Mouse (Mus musculus): ENCODE measurements around the gene Tprgl. TPM values are rescaled to one million over a fixed set of nuclear protein-coding genes. Genes with fewer than 3 reads are reported as not detected.

The Tprgl gene
- total RNA-seq, 2 experiments from 2014 or later: 156 to 182 TPM

- DNase-seq (ENCODE audit: low spot score in 2 of 2): no peak
- intact Hi-C loops (cut with DNase I): no loop called here
Observed at GRCm38 (mm10) chr4:154125202-154125601, 35.3 kb downstream of the Tprgl start.

GRCm38 (mm10) chr4:154123553-154123952, 36.9 kb downstream of the Tprgl start:
- intact Hi-C loops (cut with DNase I): no loop called here
- no peak for DNase-seq (ENCODE audit: low spot score in 2 of 2)

- intact Hi-C loops (cut with DNase I): no loop called here
- DNase-seq (ENCODE audit: low spot score in 2 of 2): no peak
Observed at GRCm38 (mm10) chr4:154122374-154122773, 38.1 kb downstream of the Tprgl start.

- no peak for DNase-seq (ENCODE audit: low spot score in 2 of 2)
- intact Hi-C loops (cut with DNase I): no loop called here
Observed at GRCm38 (mm10) chr4:154121800-154122199, 38.7 kb downstream of the Tprgl start.

- intact Hi-C loops (cut with DNase I): no loop called here
- no peak for DNase-seq (ENCODE audit: low spot score in 2 of 2)
Observed at GRCm38 (mm10) chr4:154119208-154119607, 41.3 kb downstream of the Tprgl start.

- DNase-seq (ENCODE audit: low spot score in 2 of 2): no peak
- intact Hi-C loops (cut with DNase I): no loop called here
Observed at GRCm38 (mm10) chr4:154118782-154119181, 41.7 kb downstream of the Tprgl start.

GRCm38 (mm10) chr4:154116421-154116820, 44.0 kb downstream of the Tprgl start:
- intact Hi-C loops (cut with DNase I): no loop called here
- DNase-seq (ENCODE audit: low spot score in 2 of 2): no peak

- DNase-seq (ENCODE audit: low spot score in 2 of 2): no peak
- intact Hi-C loops (cut with DNase I): loop anchor here (5.0 kb wide), 1 partner anchor 83 kb away; the partner anchor contains the start of gene Smim1
Observed at GRCm38 (mm10) chr4:154109850-154110243, 50.6 kb downstream of the Tprgl start.

GRCm38 (mm10) chr4:154109216-154109849, 51.1 kb downstream of the Tprgl start:
- peak; percentile 42 to 63 for DNase-seq (ENCODE audit: low spot score in 2 of 2)
- intact Hi-C loops (cut with DNase I): loop anchor here (5.0 kb wide), 1 partner anchor 82 kb away; the partner anchor contains the start of gene Smim1

Other genes starting within 250 kb of the Tprgl start
- gene A430005L14Rik, start 203.4 kb downstream of the Tprgl start, total RNA-seq (2021): 10 to 100 TPM; 24.6 to 26.4 TPM
- 10 to 100 TPM; 10.5 to 15.3 TPM for gene Dffb, start 185.5 kb downstream of the Tprgl start, total RNA-seq (2021)
- gene Cep104, start 185.5 kb downstream of the Tprgl start, total RNA-seq (2021): 10 to 100 TPM; 30.8 to 35.9 TPM
- gene Lrrc47, start 148.9 kb downstream of the Tprgl start, total RNA-seq (2021): 10 to 100 TPM; 63.2 to 63.8 TPM
- 10 to 100 TPM; 10.3 to 14.1 TPM for gene Smim1, start 134.4 kb downstream of the Tprgl start, total RNA-seq (2021)
- gene Ccdc27, start 118.0 kb downstream of the Tprgl start, total RNA-seq (2021): not detected
- gene Trp73, start 20.5 kb downstream of the Tprgl start, total RNA-seq (2021): under 1 TPM; 0.27 to 0.32 TPM
- gene Wrap73, start 18.3 kb downstream of the Tprgl start, total RNA-seq (2021): 10 to 100 TPM; 29.3 to 31.0 TPM
- gene Megf6, start 10.1 kb upstream of the Tprgl start, total RNA-seq (2021): 1 to 10 TPM; 3.4 to 3.9 TPM
- gene Arhgef16, start 141.0 kb upstream of the Tprgl start, total RNA-seq (2021): under 1 TPM; 0.59 to 0.62 TPM
- not detected for gene B230104I21Rik, start 175.5 kb upstream of the Tprgl start, total RNA-seq (2021)